In the genomic region with DNA sequence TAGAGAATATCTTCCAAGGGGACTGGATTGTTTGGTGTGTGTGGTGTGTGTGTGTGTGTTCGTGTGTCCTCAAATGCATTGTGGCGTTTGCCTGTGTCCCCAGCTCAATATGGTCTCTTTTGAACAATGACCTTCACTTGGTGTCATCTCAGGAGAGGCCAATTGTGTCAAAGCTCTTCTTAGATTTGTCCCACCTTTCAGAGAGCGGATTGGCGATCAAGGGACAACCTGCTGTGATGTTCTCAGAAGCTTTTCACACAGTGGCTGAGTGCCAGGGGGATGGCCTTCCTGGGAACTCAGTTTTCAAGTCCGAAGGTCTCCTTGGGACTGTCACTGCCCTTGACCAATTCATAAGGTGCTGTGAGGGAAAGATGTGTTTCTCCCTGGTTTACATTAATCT, we compare ENCODE assay signal across 11 mouse cellular contexts.
DNase-seq lines count a peak whose midpoint lies in the region; ATAC-seq lines count a peak whose summit lies in the region.
"Had no signal": no experiment of that assay in that cellular context is flagged by ENCODE, and none has a peak within 500 bp of the region (broad histone marks: within the 10 kb centered on the region; RNA-seq: fewer than 3 reads in every experiment).

No protein-coding gene starts in this region.

- no peaks in the 10 kb centered on the region for H3K36me3 ChIP-seq in forebrain, embryonic 12.5 days (replicated peaks)
- no peaks in the 10 kb centered on the region for H3K36me3 ChIP-seq in hindbrain, embryonic 11.5 days (ENCODE audit: control insufficient read depth, insufficient read depth, low read length)
- no peaks in the 10 kb centered on the region for H3K36me3 ChIP-seq in midbrain, embryonic 15.5 days (replicated peaks)
- H3K36me3 ChIP-seq: embryonic facial prominence, embryonic 15.5 days; limb, embryonic 10.5 days had no signal

- DNase-seq in layer of hippocampus, postnatal 10 days (ENCODE audit: low spot score in 2 of 2), result peak; percentile 41 to 55
- no peak for DNase-seq in layer of hippocampus, postnatal 36 days
- DNase-seq in hindbrain, embryonic 11.5 days (ENCODE audit: low spot score), result peak; percentile 33
- no peak for DNase-seq in neural tube, embryonic 10.5 days (ENCODE audit: extremely low spot score, low spot score)
- no peak for DNase-seq in B cell, adult 2 months
- DNase-seq: cerebellum, adult 9-10 months; right cerebral cortex, postnatal 25 days had no signal

- H3K27me3 ChIP-seq in forebrain, embryonic 12.5 days, result no peaks in the 10 kb centered on the region
- no peaks in the 10 kb centered on the region for H3K27me3 ChIP-seq in hindbrain, embryonic 11.5 days (ENCODE audit: control insufficient read depth, insufficient read depth, low read length)
- no peaks in the 10 kb centered on the region for H3K27me3 ChIP-seq in midbrain, embryonic 15.5 days (replicated peaks)
- H3K27me3 ChIP-seq: embryonic facial prominence, embryonic 15.5 days had no signal

- H3K9ac ChIP-seq in forebrain, embryonic 12.5 days, result no peak overlapping the region
- H3K9ac ChIP-seq in hindbrain, embryonic 11.5 days (ENCODE audit: low read depth, low read length), result no peak overlapping the region
- 0 out of 2 replicates have a peak overlapping the region, but pooled peaks have one; percentile 8 for H3K9ac ChIP-seq in midbrain, embryonic 15.5 days

- H3K9me3 ChIP-seq in forebrain, embryonic 12.5 days, result no peaks in the 10 kb centered on the region
- H3K9me3 ChIP-seq in hindbrain, embryonic 11.5 days (ENCODE audit: control insufficient read depth, low read length), result no peaks in the 10 kb centered on the region
- H3K9me3 ChIP-seq in midbrain, embryonic 15.5 days, result no peaks in the 10 kb centered on the region
- H3K9me3 ChIP-seq: embryonic facial prominence, embryonic 15.5 days; limb, embryonic 10.5 days had no signal

- no peak overlapping the region for H3K4me3 ChIP-seq in forebrain, embryonic 12.5 days (replicated peaks)
- 0 out of 2 replicates have a peak overlapping the region, but pooled peaks have one; percentile 8 for H3K4me3 ChIP-seq in hindbrain, embryonic 11.5 days (ENCODE audit: low read depth, low read length)
- H3K4me3 ChIP-seq in midbrain, embryonic 15.5 days, result peak overlapping the region; percentile 2; the same call in 1 of the 2 replicates

- H3K4me2 ChIP-seq in forebrain, embryonic 12.5 days, result peak overlapping the region; percentile 53
- peak overlapping the region; percentile 31 for H3K4me2 ChIP-seq in hindbrain, embryonic 11.5 days (replicated peaks; ENCODE audit: low read depth, low read length)
- peak overlapping the region; percentile 56 for H3K4me2 ChIP-seq in midbrain, embryonic 15.5 days

- ATAC-seq in forebrain, embryonic 12.5 days (ENCODE audit: low FRiP score), result no peak
- no peak for ATAC-seq in hindbrain, embryonic 11.5 days (ENCODE audit: low FRiP score)
- no peak for ATAC-seq in midbrain, embryonic 15.5 days (replicated peaks)

- 0 out of 2 replicates have a peak overlapping the region, but pooled peaks have one; percentile 14 for H3K27ac ChIP-seq in forebrain, embryonic 12.5 days
- no peak overlapping the region for H3K27ac ChIP-seq in hindbrain, embryonic 11.5 days (ENCODE audit: low read depth, low read length)
- H3K27ac ChIP-seq in midbrain, embryonic 15.5 days, result peak overlapping the region; percentile 54
- H3K27ac ChIP-seq: embryonic facial prominence, embryonic 15.5 days had no signal

- 37% methylated on average over 5 of the region's 5 CpGs for WGBS in forebrain, embryonic 12.5 days
- WGBS in hindbrain, embryonic 11.5 days, result 44% methylated on average over 5 of the region's 5 CpGs
- 27% methylated on average over 5 of the region's 5 CpGs for WGBS in midbrain, embryonic 15.5 days

- H3K4me1 ChIP-seq in forebrain, embryonic 12.5 days, result peaks cover 53% of the 10 kb centered on the region
- H3K4me1 ChIP-seq in hindbrain, embryonic 11.5 days (replicated peaks; ENCODE audit: control insufficient read depth, insufficient read depth, low read length), result peaks cover 13% of the 10 kb centered on the region
- H3K4me1 ChIP-seq in midbrain, embryonic 15.5 days, result peaks cover 36% of the 10 kb centered on the region

Comparison
In these comparisons a context has a peak if more than half of its experiments do, and no peak if none do; other contexts are left out.
1. DNase-seq: peak in layer of hippocampus, postnatal 10 days (2 of 2) and hindbrain, embryonic 11.5 days (single experiment); none in layer of hippocampus, postnatal 36 days (0 of 2), neural tube, embryonic 10.5 days (single experiment) and B cell, adult 2 months (0 of 2).
2. Peak in every context shown above with its lines, with median percentiles within 50 percentile points of each other: H3K4me2 ChIP-seq.